Mouse (Mus musculus) frontal cortex, postnatal 14 days (tissue): ENCODE measurements around the gene Trpd52l3.
"Not testable (repeated sequence)": the region's sequence is repeated elsewhere in the genome, so short reads cannot be mapped to it uniquely, and the experiment has no call there.

ENCODE experiments used
- DNase-seq, 2 experiments: peaks; one replicate each; pipeline ENCODE4 v3.0.0; 2022; ENCODE audit warnings: low spot score in 2 of 2

Gene Trpd52l3

GRCm38 (mm10) chr19:30003621-30004020 is at the start of gene Trpd52l3:
Gene Trpd52l3, plus strand, starts transcription at chr19:30003790.
- no peak for DNase-seq

DNA sequence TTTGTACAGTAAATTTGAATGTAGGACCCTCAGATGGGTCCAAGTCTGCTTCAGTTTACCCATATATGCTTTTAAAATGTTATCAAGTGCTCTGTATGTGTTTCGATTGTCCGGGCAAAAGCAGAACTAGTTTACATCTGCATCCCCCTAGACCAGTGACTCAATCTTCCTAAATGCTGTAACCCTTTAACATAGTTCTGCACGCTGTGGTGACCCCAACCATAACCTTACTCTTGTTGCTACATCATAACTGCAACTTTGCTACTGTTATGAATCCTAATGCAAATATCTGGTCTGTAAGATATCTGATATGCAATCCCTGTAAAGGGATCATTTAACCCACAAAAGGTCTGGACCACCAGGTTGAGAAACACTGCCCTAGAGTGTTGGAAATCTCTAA is 49.8 kb upstream of the Trpd52l3 start:
- DNase-seq: no peak

- DNase-seq: no peak
Measured at GRCm38 (mm10) chr19:29955454-29955853, 48.1 kb upstream of the Trpd52l3 start.

DNA sequence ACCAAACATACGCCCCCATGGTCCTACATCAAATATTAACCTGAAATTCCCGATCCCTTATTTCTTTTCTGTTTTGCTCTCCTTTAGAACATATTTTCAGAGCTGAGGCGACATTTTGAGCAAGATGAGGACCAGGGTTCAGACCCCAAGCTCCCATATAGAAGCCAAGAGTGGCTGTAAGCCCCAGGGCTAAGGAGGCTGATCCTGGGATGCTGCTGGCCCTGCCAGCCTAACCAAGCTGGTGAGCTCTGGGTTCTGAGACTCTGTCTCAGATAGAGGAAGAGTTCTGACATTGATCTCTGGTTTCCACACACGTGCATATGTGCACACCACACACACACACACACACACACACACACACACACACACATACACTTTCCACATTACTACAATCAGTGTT is 42.7 kb upstream of the Trpd52l3 start:
- DNase-seq: no peak

- no peak for DNase-seq
Measured at GRCm38 (mm10) chr19:29961842-29962241, 41.7 kb upstream of the Trpd52l3 start.

- no peak for DNase-seq
Measured at GRCm38 (mm10) chr19:29963598-29964092, 39.9 kb upstream of the Trpd52l3 start.

- no peak for DNase-seq
Measured at GRCm38 (mm10) chr19:29967960-29968359, 35.6 kb upstream of the Trpd52l3 start.

GRCm38 (mm10) chr19:29973396-29973795 is 30.2 kb upstream of the Trpd52l3 start:
- DNase-seq: no peak

DNA sequence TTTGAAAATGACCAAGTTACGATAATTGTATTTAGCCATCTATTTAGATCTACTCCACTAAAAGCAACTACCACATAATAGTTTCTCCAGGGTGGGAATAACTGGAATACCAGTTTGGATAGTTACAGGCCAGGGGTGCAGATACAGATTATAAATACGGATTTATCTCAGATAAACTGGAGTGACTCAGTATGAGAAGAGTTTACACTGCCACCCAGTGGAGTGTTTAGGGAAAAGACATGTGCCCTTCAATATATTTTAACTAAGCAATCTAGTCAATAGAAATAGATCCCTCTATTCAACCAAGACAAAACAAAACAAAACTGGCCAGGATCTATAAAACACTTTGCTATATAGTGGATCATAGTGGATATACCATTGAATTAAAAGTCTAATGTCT is 24.7 kb upstream of the Trpd52l3 start:
- no peak for DNase-seq

GRCm38 (mm10) chr19:29979452-29980089 is 24.0 kb upstream of the Trpd52l3 start:
- no peak for DNase-seq

- DNase-seq: no peak
Measured at GRCm38 (mm10) chr19:29984208-29985005, 19.2 kb upstream of the Trpd52l3 start.

DNA sequence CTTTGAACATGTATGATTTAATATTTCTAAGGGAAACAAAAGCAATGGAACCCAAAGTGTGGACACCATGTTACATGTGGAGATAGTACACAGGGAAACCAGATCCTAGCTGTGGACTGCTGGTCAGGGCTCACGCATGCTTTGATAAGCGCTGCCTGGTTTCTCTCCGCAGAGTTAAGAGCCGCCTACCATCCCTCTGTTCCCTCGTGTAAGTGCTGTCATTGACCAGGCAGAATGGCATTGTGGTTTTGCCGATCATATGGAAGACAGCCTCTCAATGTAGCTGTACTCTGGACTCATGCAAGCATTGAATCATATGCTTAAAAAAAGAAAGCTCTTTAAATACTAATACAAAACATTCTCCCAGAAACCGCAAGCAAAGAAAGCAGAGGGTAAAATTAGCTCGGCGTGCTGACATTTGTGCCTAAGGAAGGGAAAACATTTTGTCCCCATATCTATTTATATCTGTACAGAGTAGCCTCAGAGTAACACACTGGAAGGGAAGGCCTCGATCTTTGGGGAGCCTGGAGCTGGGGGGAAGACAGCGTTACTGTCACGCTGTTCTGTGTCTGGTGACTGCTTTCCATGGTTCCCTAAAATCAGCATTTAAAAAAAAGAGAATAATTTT is 17.0 kb upstream of the Trpd52l3 start:
- DNase-seq: no peak

- no peak for DNase-seq
Measured at GRCm38 (mm10) chr19:30000406-30001365, 2.9 kb upstream of the Trpd52l3 start.

DNA sequence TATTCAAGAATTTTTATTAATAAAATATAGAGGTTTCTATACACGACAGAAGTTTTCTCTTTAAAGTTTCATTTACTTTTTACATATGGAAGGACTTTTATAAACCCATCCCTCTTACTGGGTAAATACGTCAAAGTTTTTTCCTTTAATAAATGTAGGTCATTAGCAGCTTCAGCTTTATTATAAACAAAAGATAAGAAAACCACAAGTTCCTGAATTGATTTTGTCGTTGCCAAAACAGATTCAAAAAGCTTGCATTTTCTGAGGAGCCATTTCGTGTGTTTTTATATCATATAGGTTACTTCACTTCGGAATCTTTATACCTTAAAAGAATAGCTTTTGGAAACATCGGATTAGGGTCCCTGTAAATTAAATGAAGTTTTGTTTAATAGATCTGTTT is 2.0 kb upstream of the Trpd52l3 start:
- DNase-seq: no peak

GRCm38 (mm10) chr19:30006371-30006770 is 2.8 kb downstream of the Trpd52l3 start:
- DNase-seq: no peak

DNA sequence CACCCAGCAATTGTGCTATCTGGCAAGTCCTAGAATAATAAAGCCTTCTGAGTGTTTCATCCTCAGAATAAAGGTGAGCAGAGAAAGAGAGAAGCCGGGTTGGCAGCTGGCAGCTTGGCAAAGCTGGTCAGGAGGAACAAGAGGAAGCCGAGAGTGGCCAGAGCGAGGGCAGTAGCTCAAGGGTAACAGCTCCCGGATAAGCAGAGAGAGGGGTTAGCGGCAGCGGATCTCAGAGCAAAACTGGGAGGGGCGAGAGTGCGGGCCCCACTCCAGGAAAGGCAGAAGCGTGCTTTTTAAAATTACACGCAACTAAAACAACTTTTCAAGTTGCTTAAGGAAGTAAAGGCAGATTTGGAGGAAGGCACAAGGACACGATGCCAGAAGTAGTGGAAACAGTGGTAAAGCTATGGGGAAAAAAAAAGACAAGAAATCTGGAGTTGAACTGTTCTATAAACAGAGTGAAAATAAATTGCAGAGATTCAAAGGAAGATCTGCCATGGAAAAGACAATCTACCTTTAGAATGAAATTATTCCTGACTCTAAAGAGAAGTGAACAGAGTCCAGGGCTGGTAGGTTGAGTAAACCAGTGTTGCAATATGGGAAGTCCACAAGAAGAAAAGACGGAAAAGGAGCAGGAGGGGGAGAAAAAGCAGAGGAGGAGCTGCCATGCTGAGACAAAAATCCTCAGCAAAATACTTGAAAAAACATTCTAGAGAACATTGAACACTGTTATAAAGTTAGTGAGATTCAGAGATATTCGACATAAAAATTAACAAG is 7.1 kb downstream of the Trpd52l3 start:
- no peak for DNase-seq

DNA sequence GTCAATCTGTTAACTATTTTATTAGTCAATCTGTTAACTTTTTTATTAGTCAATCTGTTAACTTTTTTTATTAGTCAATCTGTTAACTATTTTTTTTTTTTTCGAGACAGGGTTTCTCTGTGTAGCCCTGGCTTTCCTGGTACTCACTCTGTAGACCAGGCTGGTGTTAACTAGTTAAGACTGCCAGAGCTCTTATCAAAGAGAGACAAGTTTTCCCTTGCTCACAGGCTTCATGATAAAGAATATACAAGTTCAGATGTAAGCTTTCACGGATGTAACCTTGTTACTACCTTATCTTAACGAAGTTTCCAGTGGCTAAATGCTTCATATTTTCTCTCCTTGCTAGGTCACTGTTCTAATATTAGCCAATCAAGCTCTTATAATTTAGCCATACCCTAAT is 10.7 kb downstream of the Trpd52l3 start:
- no peak for DNase-seq

DNA sequence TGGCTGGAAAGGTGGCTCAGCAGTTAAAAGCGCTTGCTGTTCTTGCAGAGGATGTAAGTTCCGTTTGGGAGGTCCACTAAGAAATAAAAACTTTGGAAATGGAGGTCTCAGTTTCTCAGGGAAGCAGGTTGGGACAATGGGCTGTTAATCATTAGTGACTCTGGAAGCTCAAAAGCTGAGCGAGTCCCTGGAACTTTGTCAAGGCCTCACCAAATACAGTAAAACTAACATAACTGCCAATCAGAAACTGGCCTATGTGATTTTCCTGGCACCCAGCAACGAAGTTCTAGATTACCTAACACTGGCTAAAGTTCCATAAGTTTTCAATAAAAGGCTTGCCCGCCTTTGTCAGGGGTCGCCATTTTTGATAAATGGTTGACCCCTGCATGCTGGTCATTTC is 12.6 kb downstream of the Trpd52l3 start:
- DNase-seq: no peak

GRCm38 (mm10) chr19:30023419-30023818 is 19.8 kb downstream of the Trpd52l3 start:
- DNase-seq: not testable (repeated sequence)

DNA sequence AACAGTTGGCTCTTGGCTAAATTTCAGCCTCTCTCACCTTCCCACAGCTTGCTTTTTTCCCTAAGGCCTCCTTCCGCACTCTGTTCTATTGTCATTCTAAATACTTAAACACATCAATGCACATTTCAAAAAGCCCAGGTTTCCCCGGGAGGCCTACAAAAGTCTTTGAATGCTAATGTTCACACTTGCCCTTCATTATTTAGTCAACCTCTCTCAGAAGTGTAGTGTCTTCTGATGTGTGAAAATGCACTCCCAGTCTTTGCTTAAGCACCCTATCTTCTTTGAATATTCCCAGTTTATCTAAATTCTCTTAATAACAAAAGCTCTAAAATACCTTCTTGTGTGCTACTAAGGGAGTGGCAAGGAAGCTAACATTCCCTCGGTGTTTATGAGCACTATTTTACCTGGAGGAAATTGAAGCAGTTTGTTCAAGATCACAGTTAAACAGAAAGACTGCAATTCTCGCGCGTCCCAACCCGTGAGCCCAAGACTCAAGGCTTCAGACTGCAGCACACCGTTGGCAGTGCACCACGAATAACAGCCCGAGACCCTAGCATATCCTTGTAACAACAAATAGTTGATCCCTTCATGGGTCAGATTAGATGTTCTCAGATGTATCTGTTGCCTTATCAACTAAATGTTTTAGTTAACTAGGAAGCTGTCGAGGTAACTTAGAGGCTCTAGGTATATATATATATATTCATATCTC is 25.6 kb downstream of the Trpd52l3 start:
- no peak for DNase-seq
